Mouse (Mus musculus): ENCODE data around the gene Use1. TPM values are rescaled to one million over a fixed set of nuclear protein-coding genes. Genes with fewer than 3 reads are reported as not detected.

Gene Use1
- polyA plus RNA-seq, 1 experiment from 2014 or later: 93.8 TPM

- Histone ChIP-seq H3K27ac (peak overlapping the region; percentile 94), H3K9ac (peak overlapping the region; percentile 92), H3K4me1 (replicated peaks) (peaks cover 56% of the 10 kb centered on the region), H3K27me3 (replicated peaks) (no peaks in the 10 kb centered on the region), H3K9me3 (no peaks in the 10 kb centered on the region), H3K36me3 (peaks cover 15% of the 10 kb centered on the region), H3K4me2 (replicated peaks) (peak overlapping the region; percentile 90), H3K4me3 (replicated peaks) (peak overlapping the region; percentile 88)
- WGBS: under 1% methylated on average over 70 of the region's 72 CpGs
- ATAC-seq: no peak
Measured at GRCm38 (mm10) chr8:71380178-71381171, 13.8 kb downstream of the Use1 start.

GRCm38 (mm10) chr8:71381421-71381970 lies 14.8 kb downstream of the Use1 start, which contains the start of gene Nr2f6:
Nr2f6 (minus strand) TSS chr8:71381960.
- Histone ChIP-seq H3K27ac (peak within 1 kb of the TSS; percentile 98), H3K36me3 (peaks cover 12% of the 10 kb centered on the region), H3K4me3 (replicated peaks) (peak within 1 kb of the TSS; percentile 88), H3K4me1 (replicated peaks) (peaks cover 45% of the 10 kb centered on the region), H3K9ac (peak within 1 kb of the TSS; percentile 92), H3K4me2 (replicated peaks) (peak within 1 kb of the TSS; percentile 90), H3K9me3 (no peaks in the 10 kb centered on the region), H3K27me3 (replicated peaks) (no peaks in the 10 kb centered on the region)
- ATAC-seq: peak; percentile 42
- WGBS: under 1% methylated on average over 76 of the region's 89 CpGs

- H3K4me1 ChIP-seq (replicated peaks): peaks cover 38% of the 10 kb centered on the region
Measured at GRCm38 (mm10) chr8:71381971-71382961, 15.6 kb downstream of the Use1 start.

GRCm38 (mm10) chr8:71383396-71383795 lies 16.7 kb downstream of the Use1 start:
- Histone ChIP-seq H3K27me3 (replicated peaks) (no peaks in the 10 kb centered on the region), H3K27ac (peak overlapping the region; percentile 98), H3K9me3 (no peaks in the 10 kb centered on the region), H3K4me1 (replicated peaks) (peaks cover 36% of the 10 kb centered on the region), H3K36me3 (no peaks in the 10 kb centered on the region), H3K9ac (peak overlapping the region; percentile 20; the same call in 1 of the 2 replicates), H3K4me2 (replicated peaks) (peak overlapping the region; percentile 90), H3K4me3 (replicated peaks) (no peak overlapping the region; the same call in 1 of the 2 replicates)
- 30% methylated on average over 12 of the region's 12 CpGs for WGBS
- ATAC-seq: no peak

More at GRCm38 (mm10) chr8:71381971-71382961, 15.6 kb downstream of the Use1 start:
- WGBS: 1% methylated on average over 71 of the region's 80 CpGs
- peak overlapping the region; percentile 88 for H3K4me3 ChIP-seq (replicated peaks)
- H3K4me2 ChIP-seq (replicated peaks): peak overlapping the region; percentile 90
- no peaks in the 10 kb centered on the region for H3K9me3 ChIP-seq
- H3K27ac ChIP-seq: peak overlapping the region; percentile 98
- peaks cover 5% of the 10 kb centered on the region for H3K36me3 ChIP-seq
- no peaks in the 10 kb centered on the region for H3K27me3 ChIP-seq (replicated peaks)
- H3K9ac ChIP-seq: peak overlapping the region; percentile 92
- ATAC-seq: peak; percentile 88

GRCm38 (mm10) chr8:71383860-71384259 lies 17.2 kb downstream of the Use1 start:
- no peaks in the 10 kb centered on the region for H3K27me3 ChIP-seq (replicated peaks)
- H3K9ac ChIP-seq: peak overlapping the region; percentile 20; the same call in 1 of the 2 replicates
- H3K9me3 ChIP-seq: no peaks in the 10 kb centered on the region
- no peak overlapping the region for H3K4me3 ChIP-seq (replicated peaks)
- WGBS: 41% methylated on average over 3 of the region's 3 CpGs
- H3K4me2 ChIP-seq (replicated peaks): peak overlapping the region; percentile 90; the same call in 1 of the 2 replicates
- peaks cover 32% of the 10 kb centered on the region for H3K4me1 ChIP-seq (replicated peaks)
- H3K36me3 ChIP-seq: no peaks in the 10 kb centered on the region
- H3K27ac ChIP-seq: peak overlapping the region; percentile 98
- ATAC-seq: no peak

- Histone ChIP-seq H3K9me3 (no peaks in the 10 kb centered on the region), H3K9ac (no peak overlapping the region), H3K4me1 (replicated peaks) (peaks cover 17% of the 10 kb centered on the region), H3K4me2 (replicated peaks) (no peak overlapping the region), H3K27me3 (replicated peaks) (no peaks in the 10 kb centered on the region), H3K4me3 (replicated peaks) (no peak overlapping the region), H3K27ac (no peak overlapping the region), H3K36me3 (no peaks in the 10 kb centered on the region)
- ATAC-seq: no peak
- WGBS: 74% methylated on average over 12 of the region's 12 CpGs
Measured at GRCm38 (mm10) chr8:71385212-71385835, 18.7 kb downstream of the Use1 start.

- 66% methylated on average over 1 of the region's 1 CpGs for WGBS
- no peaks in the 10 kb centered on the region for H3K36me3 ChIP-seq
Measured at GRCm38 (mm10) chr8:71388267-71388666, 21.6 kb downstream of the Use1 start.

GRCm38 (mm10) chr8:71391696-71392095 lies 25.0 kb downstream of the Use1 start:
- no peaks in the 10 kb centered on the region for H3K36me3 ChIP-seq
- H3K27me3 ChIP-seq (replicated peaks): no peaks in the 10 kb centered on the region
- no peak for ATAC-seq
- no peak overlapping the region for H3K9ac ChIP-seq
- no peak overlapping the region for H3K27ac ChIP-seq
- H3K4me3 ChIP-seq (replicated peaks): no peak overlapping the region
- H3K9me3 ChIP-seq: no peaks in the 10 kb centered on the region
- 0 out of 2 replicates have a peak, but pooled peaks cover 2% of the 10 kb centered on the region for H3K4me1 ChIP-seq (replicated peaks)
- 87% methylated on average over 2 of the region's 2 CpGs for WGBS
- no peak overlapping the region for H3K4me2 ChIP-seq (replicated peaks)

More at GRCm38 (mm10) chr8:71388267-71388666, 21.6 kb downstream of the Use1 start:
- ATAC-seq: no peak
- Histone ChIP-seq H3K9me3 (no peaks in the 10 kb centered on the region), H3K27ac (no peak overlapping the region), H3K4me3 (replicated peaks) (no peak overlapping the region), H3K27me3 (replicated peaks) (no peaks in the 10 kb centered on the region), H3K4me2 (replicated peaks) (no peak overlapping the region), H3K9ac (no peak overlapping the region), H3K4me1 (replicated peaks) (peaks cover 10% of the 10 kb centered on the region)

GRCm38 (mm10) chr8:71392391-71392790 lies 25.7 kb downstream of the Use1 start:
- H3K27ac ChIP-seq: no peak overlapping the region
- ATAC-seq: no peak
- no peaks in the 10 kb centered on the region for H3K9me3 ChIP-seq
- H3K9ac ChIP-seq: no peak overlapping the region
- no peaks in the 10 kb centered on the region for H3K27me3 ChIP-seq (replicated peaks)
- H3K4me2 ChIP-seq (replicated peaks): no peak overlapping the region
- H3K4me1 ChIP-seq (replicated peaks): peaks cover 5% of the 10 kb centered on the region
- no peaks in the 10 kb centered on the region for H3K36me3 ChIP-seq
- 82% methylated on average over 5 of the region's 5 CpGs for WGBS
- H3K4me3 ChIP-seq (replicated peaks): no peak overlapping the region

GRCm38 (mm10) chr8:71392871-71393270 lies 26.2 kb downstream of the Use1 start:
- H3K4me3 ChIP-seq (replicated peaks): no peak overlapping the region
- no peak overlapping the region for H3K27ac ChIP-seq
- no peak overlapping the region for H3K9ac ChIP-seq
- no peaks in the 10 kb centered on the region for H3K27me3 ChIP-seq (replicated peaks)
- no peaks in the 10 kb centered on the region for H3K9me3 ChIP-seq
- peaks cover 10% of the 10 kb centered on the region for H3K4me1 ChIP-seq (replicated peaks)
- no peak for ATAC-seq
- 17% methylated on average over 3 of the region's 3 CpGs for WGBS
- no peak overlapping the region; the same call in 1 of the 2 replicates for H3K4me2 ChIP-seq (replicated peaks)
- H3K36me3 ChIP-seq: no peaks in the 10 kb centered on the region

GRCm38 (mm10) chr8:71394481-71394880 lies 27.8 kb downstream of the Use1 start:
- no peak overlapping the region for H3K9ac ChIP-seq
- WGBS: 78% methylated on average over 7 of the region's 7 CpGs
- H3K4me1 ChIP-seq (replicated peaks): peaks cover 10% of the 10 kb centered on the region
- H3K9me3 ChIP-seq: no peaks in the 10 kb centered on the region
- peak overlapping the region; percentile 20 for H3K4me2 ChIP-seq (replicated peaks)
- peaks cover 8% of the 10 kb centered on the region for H3K36me3 ChIP-seq
- H3K27me3 ChIP-seq (replicated peaks): no peaks in the 10 kb centered on the region
- ATAC-seq: no peak
- no peak overlapping the region for H3K27ac ChIP-seq
- H3K4me3 ChIP-seq (replicated peaks): no peak overlapping the region
